Mouse (Mus musculus): Measurements from ENCODE around the gene 4933424G06Rik. TPM values are rescaled to one million over a fixed set of nuclear protein-coding genes. Genes with fewer than 3 reads are reported as not detected.

4933424G06Rik gene
- total and polyA plus RNA-seq, 2 experiments: not detected

- H3K27me3 ChIP-seq (ENCODE audit: control insufficient read depth, insufficient read depth, low read length): no peaks in the 10 kb centered on the region
- no peaks in the 10 kb centered on the region for H3K4me1 ChIP-seq (ENCODE audit: control insufficient read depth, insufficient read depth, low read length)
- H3K36me3 ChIP-seq (ENCODE audit: control insufficient read depth, insufficient read depth, low read length): no peaks in the 10 kb centered on the region
- no peak for TF ChIP-seq CTCF (IDR thresholded peaks at IDR 0.05; ENCODE audit: low read depth, low read length)
- TF ChIP-seq POLR2A (IDR thresholded peaks at IDR 0.05; ENCODE audit: extremely low read depth, insufficient read depth, low read length): no peak
- no peak overlapping the region for H3K4me3 ChIP-seq (ENCODE audit: insufficient read depth, low read depth, low read length)
- no peak for DNase-seq (ENCODE audit: extremely low read depth, low read depth, low spot score)
- 94% methylated on average over 10 of the region's 10 CpGs for WGBS
- H3K9ac ChIP-seq (ENCODE audit: low read depth, low read length): no peak overlapping the region
- no peaks in the 10 kb centered on the region for H3K79me2 ChIP-seq (ENCODE audit: control insufficient read depth, insufficient read depth, low read length)
- H3K27ac ChIP-seq (replicated peaks; ENCODE audit: insufficient read depth, low read depth, low read length): no peak overlapping the region
These were observed 38.7 kb upstream of the 4933424G06Rik start for GRCm38 (mm10) chr1:36671260-36671659.

- TF ChIP-seq CTCF (IDR thresholded peaks at IDR 0.05; ENCODE audit: low read depth, low read length): no peak
- no peak for TF ChIP-seq POLR2A (IDR thresholded peaks at IDR 0.05; ENCODE audit: extremely low read depth, insufficient read depth, low read length)
- H3K4me1 ChIP-seq (ENCODE audit: control insufficient read depth, insufficient read depth, low read length): no peaks in the 10 kb centered on the region
- 86% methylated on average over 16 of the region's 16 CpGs for WGBS
- H3K79me2 ChIP-seq (ENCODE audit: control insufficient read depth, insufficient read depth, low read length): no peaks in the 10 kb centered on the region
- no peak for DNase-seq (ENCODE audit: extremely low read depth, low read depth, low spot score)
- H3K27ac ChIP-seq (replicated peaks; ENCODE audit: insufficient read depth, low read depth, low read length): no peak overlapping the region
- no peak overlapping the region for H3K4me3 ChIP-seq (ENCODE audit: insufficient read depth, low read depth, low read length)
- no peak overlapping the region for H3K9ac ChIP-seq (ENCODE audit: low read depth, low read length)
- H3K36me3 ChIP-seq (ENCODE audit: control insufficient read depth, insufficient read depth, low read length): no peaks in the 10 kb centered on the region
- H3K27me3 ChIP-seq (ENCODE audit: control insufficient read depth, insufficient read depth, low read length): no peaks in the 10 kb centered on the region
These were observed 37.1 kb upstream of the 4933424G06Rik start for GRCm38 (mm10) chr1:36672648-36673350.

- no peak for DNase-seq (ENCODE audit: extremely low read depth, low read depth, low spot score)
- H3K4me3 ChIP-seq (ENCODE audit: insufficient read depth, low read depth, low read length): no peak overlapping the region
- no peak overlapping the region for H3K9ac ChIP-seq (ENCODE audit: low read depth, low read length)
- no peaks in the 10 kb centered on the region for H3K36me3 ChIP-seq (ENCODE audit: control insufficient read depth, insufficient read depth, low read length)
- TF ChIP-seq CTCF (IDR thresholded peaks at IDR 0.05; ENCODE audit: low read depth, low read length) (no peak), POLR2A (IDR thresholded peaks at IDR 0.05; ENCODE audit: extremely low read depth, insufficient read depth, low read length) (no peak)
- 55% methylated on average over 3 of the region's 3 CpGs for WGBS
- H3K79me2 ChIP-seq (ENCODE audit: control insufficient read depth, insufficient read depth, low read length): no peaks in the 10 kb centered on the region
- no peak overlapping the region for H3K27ac ChIP-seq (replicated peaks; ENCODE audit: insufficient read depth, low read depth, low read length)
- H3K27me3 ChIP-seq (ENCODE audit: control insufficient read depth, insufficient read depth, low read length): no peaks in the 10 kb centered on the region
- H3K4me1 ChIP-seq (ENCODE audit: control insufficient read depth, insufficient read depth, low read length): no peaks in the 10 kb centered on the region
These were observed 35.0 kb upstream of the 4933424G06Rik start for GRCm38 (mm10) chr1:36674936-36675335.

GRCm38 (mm10) chr1:36680893-36681292, 29.1 kb upstream of the 4933424G06Rik start:
- H3K4me3 ChIP-seq (ENCODE audit: insufficient read depth, low read depth, low read length): no peak overlapping the region
- no peak for TF ChIP-seq POLR2A (IDR thresholded peaks at IDR 0.05; ENCODE audit: extremely low read depth, insufficient read depth, low read length)
- TF ChIP-seq CTCF (IDR thresholded peaks at IDR 0.05; ENCODE audit: low read depth, low read length): no peak
- no peaks in the 10 kb centered on the region for H3K36me3 ChIP-seq (ENCODE audit: control insufficient read depth, insufficient read depth, low read length)

GRCm38 (mm10) chr1:36682620-36683355, 27.2 kb upstream of the 4933424G06Rik start, which contains the start of gene Fam178b:
Gene Fam178b (minus strand): TSS chr1:36683183.
- Histone ChIP-seq H3K4me3 (ENCODE audit: insufficient read depth, low read depth, low read length) (no peak within 1 kb of the TSS), H3K36me3 (ENCODE audit: control insufficient read depth, insufficient read depth, low read length) (no peaks in the 10 kb centered on the region), H3K9ac (ENCODE audit: low read depth, low read length) (no peak within 1 kb of the TSS), H3K27ac (replicated peaks; ENCODE audit: insufficient read depth, low read depth, low read length) (no peak within 1 kb of the TSS), H3K4me1 (ENCODE audit: control insufficient read depth, insufficient read depth, low read length) (no peaks in the 10 kb centered on the region), H3K27me3 (ENCODE audit: control insufficient read depth, insufficient read depth, low read length) (no peaks in the 10 kb centered on the region), H3K79me2 (ENCODE audit: control insufficient read depth, insufficient read depth, low read length) (no peaks in the 10 kb centered on the region)
- no peak for DNase-seq (ENCODE audit: extremely low read depth, low read depth, low spot score)
- TF ChIP-seq CTCF (IDR thresholded peaks at IDR 0.05; ENCODE audit: low read depth, low read length): no peak
- no peak for TF ChIP-seq POLR2A (IDR thresholded peaks at IDR 0.05; ENCODE audit: extremely low read depth, insufficient read depth, low read length)
- WGBS: 94% methylated on average over 39 of the region's 39 CpGs

More at GRCm38 (mm10) chr1:36680893-36681292, 29.1 kb upstream of the 4933424G06Rik start:
- DNase-seq (ENCODE audit: extremely low read depth, low read depth, low spot score): no peak
- no peak overlapping the region for H3K27ac ChIP-seq (replicated peaks; ENCODE audit: insufficient read depth, low read depth, low read length)
- 84% methylated on average over 7 of the region's 7 CpGs for WGBS
- no peaks in the 10 kb centered on the region for H3K79me2 ChIP-seq (ENCODE audit: control insufficient read depth, insufficient read depth, low read length)
- H3K9ac ChIP-seq (ENCODE audit: low read depth, low read length): no peak overlapping the region
- no peaks in the 10 kb centered on the region for H3K27me3 ChIP-seq (ENCODE audit: control insufficient read depth, insufficient read depth, low read length)
- no peaks in the 10 kb centered on the region for H3K4me1 ChIP-seq (ENCODE audit: control insufficient read depth, insufficient read depth, low read length)
